Mouse (Mus musculus) testis, postnatal 10 days (tissue): ENCODE results near the gene Copz1.
"Not testable (repeated sequence)": the region's sequence is repeated elsewhere in the genome, so short reads cannot be mapped to it uniquely, and the experiment has no call there.

Experiments
- DNase-seq: peaks from one replicate; pipeline ENCODE4 v3.0.0; 2021; ENCODE audit warnings: low spot score

The Copz1 gene

GRCm38 (mm10) chr15:103272419-103273279 lies at the start of gene Copz1:
Gene Copz1 (plus strand): TSS chr15:103272714.
- peak; percentile 91 for DNase-seq

GRCm38 (mm10) chr15:103224161-103224560 lies 48.4 kb upstream of the Copz1 start:
- DNase-seq = no peak

- DNase-seq = no peak
Measured at GRCm38 (mm10) chr15:103227022-103227421, 45.5 kb upstream of the Copz1 start.

GRCm38 (mm10) chr15:103227572-103227971 lies 44.9 kb upstream of the Copz1 start:
- DNase-seq = no peak

- no peak for DNase-seq
Measured at GRCm38 (mm10) chr15:103228904-103229303, 43.6 kb upstream of the Copz1 start.

GRCm38 (mm10) chr15:103233119-103233518 lies 39.4 kb upstream of the Copz1 start:
- no peak for DNase-seq

- no peak for DNase-seq
Measured at GRCm38 (mm10) chr15:103237295-103237694, 35.2 kb upstream of the Copz1 start.

- DNase-seq = peak; percentile 91
Measured at GRCm38 (mm10) chr15:103239130-103239684, 33.3 kb upstream of the Copz1 start.

- DNase-seq = peak; percentile 97
Measured at GRCm38 (mm10) chr15:103239685-103240159, 32.8 kb upstream of the Copz1 start, which contains the start of gene Cbx5. Gene Cbx5 (minus strand): TSS chr15:103239816.

GRCm38 (mm10) chr15:103240160-103241028 lies 32.1 kb upstream of the Copz1 start, which contains the start of gene Hnrnpa1:
Gene Hnrnpa1 (plus strand): TSS chr15:103240432.
- DNase-seq = peak; percentile 86

GRCm38 (mm10) chr15:103241071-103242018 lies 31.2 kb upstream of the Copz1 start:
- DNase-seq = not testable (repeated sequence)

GRCm38 (mm10) chr15:103242885-103243284 lies 29.6 kb upstream of the Copz1 start:
- DNase-seq = no peak

- no peak for DNase-seq
Measured at GRCm38 (mm10) chr15:103245616-103246015, 26.9 kb upstream of the Copz1 start.

- DNase-seq = no peak
Measured at GRCm38 (mm10) chr15:103247078-103247781, 25.3 kb upstream of the Copz1 start.

- no peak for DNase-seq
Measured at GRCm38 (mm10) chr15:103247782-103248400, 24.6 kb upstream of the Copz1 start.

- DNase-seq = no peak
Measured at GRCm38 (mm10) chr15:103248401-103249313, 23.9 kb upstream of the Copz1 start.

GRCm38 (mm10) chr15:103249511-103249910 lies 23.0 kb upstream of the Copz1 start:
- not testable (repeated sequence) for DNase-seq

- peak; percentile 92 for DNase-seq
Measured at GRCm38 (mm10) chr15:103250195-103250740, 22.2 kb upstream of the Copz1 start.
